Mouse (Mus musculus) B cell, adult 62 days (primary cell): ENCODE results near the gene Dgat2. TPM values are rescaled to one million over a fixed set of nuclear protein-coding genes. Genes with fewer than 3 reads are reported as not detected.

Experiments
- total RNA-seq: library from RNA; stranded (reverse); gene quantifications from 4 replicates; pipeline ENCODE4 v1.2.4, GENCODE M21; 2023

Dgat2 gene
- 1.4 to 2.1 TPM (median 1.8 TPM) in 4 replicates for total RNA-seq

GRCm38 (mm10) chr7:99182432-99183172 lies at the start of gene Dgat2:
Gene Dgat2 (minus strand): TSS chr7:99182719.

GRCm38 (mm10) chr7:99140984-99141918 lies 41.3 kb downstream of the Dgat2 start, which contains the start of gene Uvrag:
Gene Uvrag (minus strand): TSS chr7:99141141.

Other genes with a start within 250 kb of the Dgat2 start
- 211 to 246 TPM (median 232 TPM) in 4 replicates for gene Uvrag, start 41.6 kb downstream of the Dgat2 start, total RNA-seq
- gene Mogat2, start 55.9 kb upstream of the Dgat2 start, total RNA-seq, result not detected in 4 replicates
- not detected in 4 replicates for gene Map6, start 84.7 kb upstream of the Dgat2 start, total RNA-seq
- 0.25 to 0.30 TPM in 2 of 4 replicates, not detected in the others for gene Serpinh1, start 170.5 kb upstream of the Dgat2 start, total RNA-seq
- gene Gdpd5, start 198.7 kb upstream of the Dgat2 start, total RNA-seq, result 1.5 to 5.9 TPM (median 3.7 TPM) in 4 replicates